Mouse (Mus musculus) neural tube, embryonic 11.5 days (tissue): ENCODE measurements around the gene Ropn1. TPM values are rescaled to one million over a fixed set of nuclear protein-coding genes. Genes with fewer than 3 reads are reported as not detected.
A peak's percentile ranks its signal among the peaks of the same experiment; 100 is the strongest.

Source experiments
- ATAC-seq: fragments of 200-750 bp; cut with Nextera tagmentation; 2 replicates; pipeline ENCODE4 v1.8.0; 2017; ENCODE audit warnings: moderate number of reproducible peaks, mild to moderate bottlenecking, moderate TSS enrichment, moderate library complexity; ENCODE audit not compliant: insufficient read depth, low FRiP score, low TSS enrichment
- DNase-seq: peaks from one replicate; pipeline ENCODE4 v3.0.0-alpha.2; 2015; ENCODE audit warnings: low spot score
- H3K27ac ChIP-seq: fragments of 300-500 bp; sonication (generic); 2 replicates; pipeline ENCODE4 v1.5.1; 2014; ENCODE audit warnings: low read depth, mild to moderate bottlenecking, low read length
- H3K27me3 ChIP-seq: fragments of 300-500 bp; sonication (generic); 2 replicates; pipeline ENCODE4 v1.6.1; 2014; ENCODE audit warnings: mild to moderate bottlenecking, low read length, mixed read lengths; ENCODE audit not compliant: control insufficient read depth, insufficient read depth
- H3K36me3 ChIP-seq: fragments of 300-500 bp; sonication (generic); 2 replicates; pipeline ENCODE4 v1.6.1; 2014; ENCODE audit warnings: mild to moderate bottlenecking, low read length, moderate library complexity, mixed read lengths; ENCODE audit not compliant: control insufficient read depth, insufficient read depth
- H3K4me1 ChIP-seq: fragments of 300-500 bp; sonication (generic); 2 replicates; pipeline ENCODE4 v1.6.1; 2014; ENCODE audit warnings: low read length, mixed read lengths; ENCODE audit not compliant: control insufficient read depth, insufficient read depth
- H3K4me2 ChIP-seq: fragments of 300-500 bp; sonication (generic); 2 replicates; pipeline ENCODE4 v1.6.1; 2014; ENCODE audit warnings: low read depth, mild to moderate bottlenecking, moderate library complexity
- H3K4me3 ChIP-seq: fragments of 300-500 bp; sonication (generic); 2 replicates; pipeline ENCODE4 v1.5.1; 2014; ENCODE audit warnings: low read depth, low read length
- H3K9ac ChIP-seq: fragments of 300-500 bp; sonication (generic); 2 replicates; pipeline ENCODE4 v1.6.1; 2014; ENCODE audit warnings: mild to moderate bottlenecking, low read length
- H3K9me3 ChIP-seq: fragments of 300-500 bp; sonication (generic); 2 replicates; pipeline ENCODE4 v1.6.1; 2016; ENCODE audit warnings: low read length; ENCODE audit not compliant: control insufficient read depth
- WGBS: fragments of 180-500 bp; shearing (Covaris S2); extraction: QIAGEN DNeasy Blood & Tissue Kit; methylation state at CpG from one replicate; pipeline ENCODE4 v1.1.7; 2014; 5-methylcytosine and 5-hydroxymethylcytosine counted together
- polyA plus RNA-seq: library from polyadenylated mRNA; unstranded; fragments of >200 nt; fragmentation: Nextera tagmentation; extraction: Ambion mirVana; gene quantifications from 2 replicates; pipeline ENCODE4 v1.2.1, GENCODE M21; 2014

Ropn1 gene
- polyA plus RNA-seq: not detected in 2 replicates

DNA sequence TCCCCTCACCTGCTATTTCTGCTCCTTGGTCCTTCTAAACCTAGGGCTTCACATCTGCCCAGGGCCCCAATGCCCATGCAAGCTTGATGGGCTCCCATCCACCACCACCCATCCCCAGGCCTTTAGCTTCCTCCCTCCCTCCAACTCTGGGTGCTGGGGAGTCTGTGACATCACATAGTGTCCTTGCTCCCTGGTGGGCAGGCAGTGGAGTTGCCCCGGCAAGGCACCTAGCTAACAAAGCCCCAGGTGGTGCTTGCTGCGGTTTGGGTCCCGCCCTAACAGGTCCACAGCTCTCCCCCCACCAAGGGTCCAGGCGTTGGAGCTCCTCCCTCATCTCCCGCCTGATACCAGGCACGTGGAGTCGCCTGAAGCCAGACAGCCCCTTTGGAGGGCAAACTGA is at the start of gene Ropn1:
TSS of gene Ropn1 (plus strand) at position 301 of the 400 bp plus-strand sequence.
- Histone ChIP-seq H3K4me3 (no peak within 1 kb of the TSS), H3K9me3 (no peaks in the 10 kb centered on the region), H3K4me2 (no peak within 1 kb of the TSS), H3K4me1 (no peaks in the 10 kb centered on the region), H3K9ac (no peak within 1 kb of the TSS), H3K27me3 (no peaks in the 10 kb centered on the region), H3K36me3 (no peaks in the 10 kb centered on the region), H3K27ac (no peak within 1 kb of the TSS)
- DNase-seq (no peak), ATAC-seq (no peak)
- 58% methylated on average over 7 of the region's 7 CpGs for WGBS

DNA sequence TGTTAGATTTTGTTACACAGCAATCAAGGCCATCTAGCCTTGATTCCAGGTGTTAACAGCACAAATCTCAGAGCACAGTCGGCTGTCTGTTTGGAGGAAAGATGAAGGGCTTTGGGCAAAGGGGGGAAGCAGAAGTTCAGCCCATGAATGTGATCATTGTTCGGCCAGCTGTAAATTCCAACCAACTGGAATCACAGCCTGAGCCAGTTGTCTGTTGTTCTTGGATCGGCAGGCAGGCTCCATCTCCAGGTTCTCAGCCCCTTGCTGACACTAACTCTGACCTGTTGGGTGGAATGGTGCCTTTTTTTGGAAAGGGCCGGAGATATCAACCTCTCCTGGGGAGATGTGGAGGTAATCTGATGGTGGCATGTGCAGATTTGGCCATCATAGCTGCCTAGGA is 47.8 kb upstream of the Ropn1 start:
- no peak overlapping the region for H3K27ac ChIP-seq
- 57% methylated on average over 4 of the region's 4 CpGs for WGBS
- H3K4me2 ChIP-seq: no peak overlapping the region

GRCm38 (mm10) chr16:34603076-34603475 is 46.6 kb upstream of the Ropn1 start:
- H3K4me1 ChIP-seq: no peaks in the 10 kb centered on the region
- 86% methylated on average over 4 of the region's 4 CpGs for WGBS
- no peak for ATAC-seq
- no peak overlapping the region for H3K4me2 ChIP-seq
- H3K9me3 ChIP-seq: no peaks in the 10 kb centered on the region
- H3K4me3 ChIP-seq: no peak overlapping the region
- H3K27ac ChIP-seq: no peak overlapping the region
- H3K36me3 ChIP-seq: no peaks in the 10 kb centered on the region
- no peak for DNase-seq
- no peaks in the 10 kb centered on the region for H3K27me3 ChIP-seq
- no peak overlapping the region for H3K9ac ChIP-seq

More for the DNA sequence above, 47.8 kb upstream of the Ropn1 start:
- Histone ChIP-seq H3K36me3 (no peaks in the 10 kb centered on the region), H3K9ac (no peak overlapping the region), H3K4me3 (no peak overlapping the region), H3K4me1 (no peaks in the 10 kb centered on the region), H3K9me3 (no peaks in the 10 kb centered on the region), H3K27me3 (no peaks in the 10 kb centered on the region)
- ATAC-seq (no peak), DNase-seq (no peak)

- H3K27me3 ChIP-seq: no peaks in the 10 kb centered on the region
- H3K36me3 ChIP-seq: no peaks in the 10 kb centered on the region
- H3K9ac ChIP-seq: no peak overlapping the region
- H3K4me2 ChIP-seq: no peak overlapping the region
- WGBS: 64% methylated on average over 6 of the region's 6 CpGs
- H3K4me3 ChIP-seq: no peak overlapping the region
- DNase-seq (no peak), ATAC-seq (no peak)
- H3K4me1 ChIP-seq: no peaks in the 10 kb centered on the region
- no peaks in the 10 kb centered on the region for H3K9me3 ChIP-seq
- H3K27ac ChIP-seq: no peak overlapping the region
Observed at GRCm38 (mm10) chr16:34603854-34604253, 45.9 kb upstream of the Ropn1 start.

GRCm38 (mm10) chr16:34605679-34606078 is 44.0 kb upstream of the Ropn1 start:
- no peak overlapping the region for H3K4me3 ChIP-seq
- H3K4me1 ChIP-seq: no peaks in the 10 kb centered on the region
- no peak overlapping the region for H3K4me2 ChIP-seq
- no peak for ATAC-seq
- H3K9me3 ChIP-seq: no peaks in the 10 kb centered on the region
- H3K27ac ChIP-seq: no peak overlapping the region
- H3K27me3 ChIP-seq: no peaks in the 10 kb centered on the region
- H3K9ac ChIP-seq: no peak overlapping the region
- DNase-seq: peak; percentile 30
- 38% methylated on average over 3 of the region's 3 CpGs for WGBS
- H3K36me3 ChIP-seq: no peaks in the 10 kb centered on the region

DNA sequence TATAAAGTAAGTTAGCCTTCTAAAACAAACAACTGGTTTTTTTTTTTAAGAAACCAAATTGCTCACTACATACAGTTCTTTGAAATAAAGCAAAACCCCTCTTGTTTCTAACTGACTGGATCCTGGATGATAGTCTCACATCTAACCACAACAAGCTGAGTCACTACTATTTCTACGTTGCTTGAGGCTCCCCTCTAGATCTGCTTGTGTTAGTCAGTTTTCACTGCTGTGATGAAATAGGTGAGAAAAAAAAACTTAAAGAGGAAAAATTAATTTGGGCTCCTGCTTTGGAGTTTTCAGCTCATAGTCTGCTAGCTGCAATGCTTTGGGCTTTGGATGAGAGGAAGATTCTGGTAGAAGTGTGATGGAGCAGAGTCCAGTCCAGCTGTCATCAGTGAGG is 39.6 kb upstream of the Ropn1 start:
- no peaks in the 10 kb centered on the region for H3K36me3 ChIP-seq
- H3K4me1 ChIP-seq: no peaks in the 10 kb centered on the region
- H3K27me3 ChIP-seq: no peaks in the 10 kb centered on the region
- 88% methylated on average over 1 of the region's 1 CpGs for WGBS
- DNase-seq: no peak
- ATAC-seq: no peak
- H3K27ac ChIP-seq: no peak overlapping the region
- no peak overlapping the region for H3K4me2 ChIP-seq
- H3K4me3 ChIP-seq: no peak overlapping the region
- H3K9me3 ChIP-seq: no peaks in the 10 kb centered on the region
- H3K9ac ChIP-seq: no peak overlapping the region

DNA sequence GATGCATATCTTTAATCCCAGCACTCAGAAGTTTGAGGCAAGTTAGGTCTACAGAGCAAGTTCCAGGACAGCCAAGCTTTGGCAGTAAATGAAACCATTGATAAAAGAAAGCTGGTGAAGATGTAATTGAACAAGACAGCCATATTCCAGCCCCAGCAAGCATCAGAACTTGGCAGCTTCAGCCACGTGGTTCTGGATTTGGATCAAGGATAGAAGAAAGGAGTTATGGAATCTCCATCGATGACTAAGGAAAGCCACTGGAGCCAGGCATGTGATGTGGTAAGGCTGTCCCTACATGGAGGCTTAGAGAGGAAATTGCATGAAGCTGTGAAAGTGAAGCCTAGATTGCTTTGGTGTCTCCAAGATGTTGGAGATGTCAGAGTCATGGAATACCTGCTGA is 35.7 kb upstream of the Ropn1 start:
- Histone ChIP-seq H3K27me3 (no peaks in the 10 kb centered on the region), H3K9me3 (0 out of 2 replicates have a peak, but pooled peaks cover 3% of the 10 kb centered on the region), H3K36me3 (no peaks in the 10 kb centered on the region), H3K27ac (no peak overlapping the region), H3K9ac (no peak overlapping the region), H3K4me2 (no peak overlapping the region), H3K4me3 (no peak overlapping the region), H3K4me1 (no peaks in the 10 kb centered on the region)
- no peak for ATAC-seq
- 86% methylated on average over 2 of the region's 2 CpGs for WGBS
- DNase-seq: no peak

DNA sequence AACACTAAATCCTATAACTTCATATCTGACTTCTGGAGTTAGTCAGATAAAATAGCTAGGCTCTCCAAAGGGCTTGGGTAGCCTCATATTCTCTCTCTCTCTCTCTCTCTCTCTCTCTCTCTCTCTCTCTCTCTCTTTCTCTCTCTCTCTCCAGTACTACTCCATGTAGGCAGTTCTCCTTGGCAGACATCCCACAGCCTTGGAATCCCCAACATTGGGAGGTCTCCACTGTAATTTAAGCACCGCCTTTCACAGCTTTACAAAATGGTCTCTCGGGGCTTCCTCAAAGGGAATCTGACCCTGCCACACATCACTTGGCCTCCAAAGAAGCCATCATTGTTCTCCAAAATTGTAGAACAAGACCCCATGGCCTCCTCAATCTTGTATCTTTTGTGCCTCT is 22.1 kb upstream of the Ropn1 start:
- H3K4me2 ChIP-seq: no peak overlapping the region
- H3K36me3 ChIP-seq: no peaks in the 10 kb centered on the region
- H3K4me3 ChIP-seq: no peak overlapping the region
- WGBS: 73% methylated on average over 2 of the region's 2 CpGs
- no peak for DNase-seq
- no peak overlapping the region for H3K9ac ChIP-seq
- H3K27ac ChIP-seq: no peak overlapping the region
- H3K9me3 ChIP-seq: no peaks in the 10 kb centered on the region
- no peak for ATAC-seq
- H3K4me1 ChIP-seq: no peaks in the 10 kb centered on the region
- H3K27me3 ChIP-seq: no peaks in the 10 kb centered on the region

DNA sequence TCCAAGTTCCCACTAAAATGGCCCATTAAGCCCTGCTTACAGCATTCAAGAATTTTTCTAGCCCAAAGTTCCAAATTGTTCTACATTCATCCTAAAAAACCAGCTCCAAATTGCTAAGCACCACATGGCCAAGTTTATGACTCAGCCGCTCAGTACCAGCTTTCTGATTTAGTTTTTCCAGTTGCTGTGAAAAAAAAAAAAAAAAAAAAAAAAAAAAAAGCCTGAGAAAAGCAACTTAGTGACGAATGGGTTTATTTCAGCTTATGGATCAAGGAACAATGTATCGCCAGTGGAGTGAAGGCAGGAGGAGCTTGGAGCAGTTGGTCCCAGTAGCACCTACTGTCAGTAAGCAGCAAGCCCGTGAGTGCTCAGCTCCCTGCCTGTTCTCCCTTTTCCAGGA is 21.3 kb upstream of the Ropn1 start:
- no peaks in the 10 kb centered on the region for H3K4me1 ChIP-seq
- WGBS: 85% methylated on average over 4 of the region's 4 CpGs
- H3K4me3 ChIP-seq: no peak overlapping the region
- DNase-seq (no peak), ATAC-seq (no peak)
- no peak overlapping the region for H3K9ac ChIP-seq
- no peak overlapping the region for H3K4me2 ChIP-seq
- no peaks in the 10 kb centered on the region for H3K36me3 ChIP-seq
- H3K9me3 ChIP-seq: no peaks in the 10 kb centered on the region
- no peak overlapping the region for H3K27ac ChIP-seq
- H3K27me3 ChIP-seq: no peaks in the 10 kb centered on the region
